Mouse (Mus musculus): Measurements from ENCODE around the gene Kcnmb2.

GRCm38 (mm10) chr3:32012205-32012931 lies 110.1 kb downstream of the Kcnmb2 start:
- TF ChIP-seq POLR2A (IDR thresholded peaks at IDR 0.05; ENCODE audit: insufficient read depth, low read depth, low read length) (no peak), CTCF (IDR thresholded peaks at IDR 0.05; ENCODE audit: insufficient read depth, low read depth, low read length) (no peak)
